8 mouse cellular contexts compared by ENCODE assay signal in genomic region chr8:125513242-125513866, GRCm38 (mm10). TPM values are rescaled to one million over a fixed set of nuclear protein-coding genes. Genes with fewer than 3 reads are reported as not detected.
DNase-seq lines count a peak whose midpoint lies in the region; ATAC-seq and TF ChIP-seq lines count a peak whose summit lies in the region.

No protein-coding gene starts in this region.

- H3K9ac ChIP-seq in hindbrain, embryonic 12.5 days = no peak overlapping the region
- no peak overlapping the region for H3K9ac ChIP-seq in hindbrain, postnatal 0 days (replicated peaks; ENCODE audit: low read length)
- 0 out of 2 replicates have a peak overlapping the region, but pooled peaks have one; percentile 17 for H3K9ac ChIP-seq in forebrain, embryonic 13.5 days
- peak overlapping the region; percentile 7 for H3K9ac ChIP-seq in midbrain, embryonic 12.5 days (replicated peaks)

- H3K27ac ChIP-seq in hindbrain, embryonic 12.5 days = peak overlapping the region; percentile 60
- H3K27ac ChIP-seq in hindbrain, postnatal 0 days = no peak overlapping the region
- peak overlapping the region; percentile 78 for H3K27ac ChIP-seq in forebrain, embryonic 13.5 days
- peak overlapping the region; percentile 69 for H3K27ac ChIP-seq in midbrain, embryonic 12.5 days (replicated peaks)
- H3K27ac ChIP-seq in cerebellum, adult 2 months (ENCODE audit: insufficient read depth, low read length) = no peak overlapping the region

- WGBS in hindbrain, embryonic 12.5 days = 71% methylated on average over 5 of the region's 5 CpGs
- WGBS in hindbrain, postnatal 0 days = 55% methylated on average over 5 of the region's 5 CpGs
- WGBS in forebrain, embryonic 13.5 days = 43% methylated on average over 5 of the region's 5 CpGs
- 65% methylated on average over 5 of the region's 5 CpGs for WGBS in midbrain, embryonic 12.5 days
- 67% methylated on average over 5 of the region's 5 CpGs for WGBS in cerebellum, adult 2 months

- no peak overlapping the region for H3K4me2 ChIP-seq in hindbrain, embryonic 12.5 days (replicated peaks)
- no peak overlapping the region for H3K4me2 ChIP-seq in hindbrain, postnatal 0 days (ENCODE audit: low read depth, low read length)
- 0 out of 2 replicates have a peak overlapping the region, but pooled peaks have one; percentile 9 for H3K4me2 ChIP-seq in forebrain, embryonic 13.5 days
- H3K4me2 ChIP-seq in midbrain, embryonic 12.5 days (replicated peaks) = no peak overlapping the region

- no peak for ATAC-seq in hindbrain, embryonic 12.5 days (ENCODE audit: low FRiP score)
- ATAC-seq in hindbrain, postnatal 0 days = no peak
- no peak for ATAC-seq in forebrain, embryonic 13.5 days
- ATAC-seq in midbrain, embryonic 12.5 days (ENCODE audit: low FRiP score, low read depth) = no peak
- no peak for ATAC-seq in megakaryocyte-erythroid progenitor cell, adult 5-6 weeks (replicated peaks; ENCODE audit: low FRiP score, low TSS enrichment, poor library complexity, severe bottlenecking)

- H3K27me3 ChIP-seq in hindbrain, embryonic 12.5 days = no peaks in the 10 kb centered on the region
- H3K27me3 ChIP-seq in hindbrain, postnatal 0 days (ENCODE audit: insufficient read depth, low read length) = no peaks in the 10 kb centered on the region
- H3K27me3 ChIP-seq in forebrain, embryonic 13.5 days = no peaks in the 10 kb centered on the region
- peaks cover 7% of the 10 kb centered on the region; the same call in 1 of the 2 replicates for H3K27me3 ChIP-seq in midbrain, embryonic 12.5 days
- no peaks in the 10 kb centered on the region for H3K27me3 ChIP-seq in cerebellum, adult 2 months (ENCODE audit: control insufficient read depth, insufficient read depth, low read length)

- no peak for TF ChIP-seq CTCF in hindbrain, postnatal 0 days (IDR thresholded peaks at IDR 0.05; ENCODE audit: low read depth)
- TF ChIP-seq CTCF in cerebellum, adult 2 months (IDR thresholded peaks at IDR 0.05; ENCODE audit: borderline replicate concordance, insufficient read depth, low read depth, low read length) = no peak

- H3K4me3 ChIP-seq in hindbrain, embryonic 12.5 days = no peak overlapping the region
- no peak overlapping the region for H3K4me3 ChIP-seq in hindbrain, postnatal 0 days (ENCODE audit: low read length)
- no peak overlapping the region for H3K4me3 ChIP-seq in forebrain, embryonic 13.5 days
- no peak overlapping the region for H3K4me3 ChIP-seq in midbrain, embryonic 12.5 days
- no peak overlapping the region for H3K4me3 ChIP-seq in cerebellum, adult 2 months (replicated peaks; ENCODE audit: insufficient read depth, low read depth, low read length)

- H3K9me3 ChIP-seq in hindbrain, embryonic 12.5 days (replicated peaks) = no peaks in the 10 kb centered on the region
- no peaks in the 10 kb centered on the region for H3K9me3 ChIP-seq in hindbrain, postnatal 0 days (ENCODE audit: low read length)
- H3K9me3 ChIP-seq in forebrain, embryonic 13.5 days (replicated peaks) = no peaks in the 10 kb centered on the region
- no peaks in the 10 kb centered on the region; the same call in 1 of the 2 replicates for H3K9me3 ChIP-seq in midbrain, embryonic 12.5 days

- H3K36me3 ChIP-seq in hindbrain, embryonic 12.5 days = no peaks in the 10 kb centered on the region
- H3K36me3 ChIP-seq in hindbrain, postnatal 0 days (ENCODE audit: insufficient read depth, low read length) = no peaks in the 10 kb centered on the region
- no peaks in the 10 kb centered on the region for H3K36me3 ChIP-seq in forebrain, embryonic 13.5 days (ENCODE audit: poor library complexity, severe bottlenecking)
- 0 out of 2 replicates have a peak, but pooled peaks cover 3% of the 10 kb centered on the region for H3K36me3 ChIP-seq in midbrain, embryonic 12.5 days

- peaks cover 58% of the 10 kb centered on the region for H3K4me1 ChIP-seq in hindbrain, embryonic 12.5 days
- peaks cover 15% of the 10 kb centered on the region; the same call in 1 of the 2 replicates for H3K4me1 ChIP-seq in hindbrain, postnatal 0 days (ENCODE audit: insufficient read depth, low read length)
- peaks cover 81% of the 10 kb centered on the region for H3K4me1 ChIP-seq in forebrain, embryonic 13.5 days
- H3K4me1 ChIP-seq in midbrain, embryonic 12.5 days = peaks cover 60% of the 10 kb centered on the region
- H3K4me1 ChIP-seq in cerebellum, adult 2 months (ENCODE audit: control insufficient read depth, insufficient read depth, low read length) = peaks cover 38% of the 10 kb centered on the region

- no peak for DNase-seq in hindbrain, postnatal 0 days (ENCODE audit: low spot score)
- DNase-seq in brain, adult 2 months (ENCODE audit: low read depth, low spot score) = peak; percentile 36
- DNase-seq in ovary, postnatal 36 days (ENCODE audit: low spot score) = no peak
- no peak for DNase-seq in cerebellum, adult 2 months

- TF ChIP-seq POLR2A in cerebellum, adult 2 months (IDR thresholded peaks at IDR 0.05; ENCODE audit: borderline replicate concordance, insufficient read depth, low read length) = no peak

RNA-seq across cellular contexts. Expression of gene Sipa1l2, which starts 56.3 kb away (rescaled TPM):
- 36.4 and 37.5 TPM in 2 replicates for polyA plus RNA-seq in hindbrain, embryonic 12.5 days (2016; fragmentation: Nextera tagmentation; extraction: Ambion mirVana)
- 62.2 and 62.8 TPM in 2 replicates for total RNA-seq in hindbrain, postnatal 0 days (2014; rRNA removed)
- 11.5 and 12.2 TPM in 2 replicates for polyA plus RNA-seq in hindbrain, postnatal 0 days (2015; fragmentation: Nextera tagmentation; extraction: Ambion mirVana)
- polyA plus RNA-seq in forebrain, embryonic 13.5 days (2015; fragmentation: Nextera tagmentation; extraction: Ambion mirVana) = 26.7 and 27.2 TPM in 2 replicates
- 43.7 and 45.4 TPM in 2 replicates for polyA plus RNA-seq in midbrain, embryonic 12.5 days (2016; fragmentation: Nextera tagmentation; extraction: Ambion mirVana)
- 0.89 and 0.94 TPM in 2 replicates for total RNA-seq in megakaryocyte-erythroid progenitor cell, adult 5-6 weeks (2014; fragmentation: Nextera tagmentation)
- 0.42 and 1.1 TPM in 2 replicates for total RNA-seq in megakaryocyte-erythroid progenitor cell, adult 5-6 weeks (2017)
- polyA plus RNA-seq in cerebellum, adult 2 months (2012; rRNA removed) = 33.3 and 35.6 TPM in 2 replicates

Comparison
In these comparisons a context has a peak if more than half of its experiments do, and no peak if none do; other contexts are left out.
1. H3K27ac ChIP-seq: peak in hindbrain, embryonic 12.5 days (single experiment), forebrain, embryonic 13.5 days (single experiment) and midbrain, embryonic 12.5 days (single experiment); none in hindbrain, postnatal 0 days (single experiment) and cerebellum, adult 2 months (single experiment).
2. H3K9ac ChIP-seq: peak in forebrain, embryonic 13.5 days (single experiment) and midbrain, embryonic 12.5 days (single experiment); none in hindbrain, embryonic 12.5 days (single experiment) and hindbrain, postnatal 0 days (single experiment).